Mouse (Mus musculus) urinary bladder, postnatal 36 days (tissue): ENCODE data around the gene Eif3i.

Source experiments
- DNase-seq, 2 experiments: peaks; one replicate each; pipeline ENCODE4 v3.0.0; 2022; ENCODE audit warnings: low spot score in 2 of 2, mixed read lengths in 1 of 2

The Eif3i gene

GRCm38 (mm10) chr4:129600233-129601158 is at the start of gene Eif3i, which contains the start of gene Tmem234:
Gene Eif3i (minus strand): TSS chr4:129600648.
Gene Tmem234 (plus strand): TSS chr4:129600668.
- peak; percentile 72 to 86 for DNase-seq

GRCm38 (mm10) chr4:129648656-129649055 is 48.2 kb upstream of the Eif3i start:
- no peak for DNase-seq

- DNase-seq = no peak
Observed at GRCm38 (mm10) chr4:129645204-129645603, 44.8 kb upstream of the Eif3i start.

GRCm38 (mm10) chr4:129641756-129642155 is 41.3 kb upstream of the Eif3i start:
- DNase-seq = no peak

- DNase-seq = peak; percentile 92 to 96
Observed at GRCm38 (mm10) chr4:129640638-129641467, 40.4 kb upstream of the Eif3i start, which contains the start of gene Txlna. Gene Txlna (minus strand): TSS chr4:129641065.

- peak in 1 of 2 experiments; percentile 32 for DNase-seq
Observed at GRCm38 (mm10) chr4:129640101-129640637, 39.7 kb upstream of the Eif3i start.

GRCm38 (mm10) chr4:129639221-129639620 is 38.8 kb upstream of the Eif3i start:
- no peak for DNase-seq

GRCm38 (mm10) chr4:129633852-129634251 is 33.4 kb upstream of the Eif3i start:
- no peak for DNase-seq

- no peak for DNase-seq
Observed at GRCm38 (mm10) chr4:129631867-129632266, 31.4 kb upstream of the Eif3i start.

- DNase-seq = no peak
Observed at GRCm38 (mm10) chr4:129630944-129631343, 30.5 kb upstream of the Eif3i start.

GRCm38 (mm10) chr4:129626035-129626434 is 25.6 kb upstream of the Eif3i start:
- DNase-seq = no peak

GRCm38 (mm10) chr4:129625496-129625895 is 25.0 kb upstream of the Eif3i start:
- no peak for DNase-seq

- no peak for DNase-seq
Observed at GRCm38 (mm10) chr4:129625029-129625370, 24.6 kb upstream of the Eif3i start.

- peak; percentile 66 to 84 for DNase-seq
Observed at GRCm38 (mm10) chr4:129624281-129625028, 24.0 kb upstream of the Eif3i start.

- peak; percentile 34 to 51 for DNase-seq
Observed at GRCm38 (mm10) chr4:129623681-129624091, 23.2 kb upstream of the Eif3i start, which contains the start of gene Ccdc28b. Gene Ccdc28b (minus strand): TSS chr4:129623947.

GRCm38 (mm10) chr4:129622803-129623535 is 22.5 kb upstream of the Eif3i start:
- no peak for DNase-seq

- DNase-seq = no peak
Observed at GRCm38 (mm10) chr4:129622120-129622802, 21.8 kb upstream of the Eif3i start.

GRCm38 (mm10) chr4:129621283-129621841 is 20.9 kb upstream of the Eif3i start:
- DNase-seq = peak in 1 of 2 experiments; percentile 43

- no peak for DNase-seq
Observed at GRCm38 (mm10) chr4:129620419-129621282, 20.2 kb upstream of the Eif3i start.
